Mouse (Mus musculus) ES-Bruce4 (cell line): ENCODE measurements around the gene Kcnk7. TPM values are rescaled to one million over a fixed set of nuclear protein-coding genes. Genes with fewer than 3 reads are reported as not detected.
A peak's percentile ranks its signal among the peaks of the same experiment; 100 is the strongest.

Experiments used
- H3K27ac ChIP-seq: 2 replicates; pipeline ENCODE4 v1.5.1; 2012; ENCODE audit warnings: low read length, inconsistent platforms; ENCODE audit not compliant: insufficient read depth
- H3K27me3 ChIP-seq: 2 replicates; pipeline ENCODE4 v1.6.1; 2012; ENCODE audit warnings: mild to moderate bottlenecking, low read length, inconsistent platforms; ENCODE audit not compliant: control insufficient read depth, poor library complexity, insufficient read depth, severe bottlenecking
- H3K36me3 ChIP-seq: 2 replicates; pipeline ENCODE4 v1.6.1; 2012; ENCODE audit warnings: inconsistent platforms, mild to moderate bottlenecking, low read length, moderate library complexity; ENCODE audit not compliant: control insufficient read depth, poor library complexity, insufficient read depth, severe bottlenecking
- H3K4me1 ChIP-seq: one replicate; pipeline ENCODE4 v1.8.1; 2011; ENCODE audit warnings: low read length; ENCODE audit not compliant: control insufficient read depth, insufficient read depth
- H3K4me3 ChIP-seq: 2 replicates; pipeline ENCODE4 v1.5.1; 2011; ENCODE audit warnings: low read depth, mild to moderate bottlenecking, low read length
- H3K9ac ChIP-seq: 2 replicates; pipeline ENCODE4 v1.6.1; 2012; ENCODE audit warnings: low read depth, mild to moderate bottlenecking, inconsistent platforms; ENCODE audit not compliant: poor library complexity, severe bottlenecking
- H3K9me3 ChIP-seq: replicated peaks from 2 replicates; pipeline ENCODE4 v1.6.1; 2012; ENCODE audit warnings: mild to moderate bottlenecking, low read length, inconsistent platforms; ENCODE audit not compliant: control insufficient read depth, poor library complexity, insufficient read depth, severe bottlenecking
- CTCF ChIP-seq: IDR thresholded peaks from one replicate; pipeline ENCODE4 v1.8.1; 2011; ENCODE audit warnings: low read depth, low read length
- EP300 ChIP-seq: IDR thresholded peaks from 2 replicates; pipeline ENCODE4 v1.6.1; 2011; ENCODE audit warnings: low read depth, low read length; ENCODE audit not compliant: insufficient read depth
- POLR2A ChIP-seq: IDR thresholded peaks from one replicate; pipeline ENCODE4 v1.8.1; 2011; ENCODE audit warnings: low read length; ENCODE audit not compliant: insufficient read depth
- polyA plus RNA-seq: library from polyadenylated mRNA; stranded (reverse); fragments of >200 nt; gene quantifications from 2 replicates; pipeline ENCODE4 v1.2.4, GENCODE M21; 2011; ENCODE audit warnings: low read depth; ENCODE audit not compliant: missing spikeins, insufficient read depth, insufficient read length

The Kcnk7 gene
- polyA plus RNA-seq, 1 experiment: not detected

GRCm38 (mm10) chr19:5715793-5716688, 11.9 kb downstream of the Kcnk7 start:
- Histone ChIP-seq H3K4me1 (no peaks in the 10 kb centered on the region), H3K27me3 (no peaks in the 10 kb centered on the region), H3K36me3 (no peaks in the 10 kb centered on the region), H3K9me3 (no peaks in the 10 kb centered on the region), H3K4me3 (peak overlapping the region; percentile 44), H3K9ac (peak overlapping the region; percentile 29), H3K27ac (no peak overlapping the region)
- TF ChIP-seq EP300 (no peak), CTCF (no peak), POLR2A (no peak)

- Histone ChIP-seq H3K9me3 (no peaks in the 10 kb centered on the region), H3K36me3 (no peaks in the 10 kb centered on the region), H3K27me3 (no peaks in the 10 kb centered on the region), H3K4me3 (no peak overlapping the region), H3K9ac (no peak overlapping the region), H3K27ac (no peak overlapping the region), H3K4me1 (no peaks in the 10 kb centered on the region)
- TF ChIP-seq CTCF (no peak), EP300 (no peak), POLR2A (no peak)
Measured at GRCm38 (mm10) chr19:5716955-5717354, 12.8 kb downstream of the Kcnk7 start.

- H3K9me3 ChIP-seq: no peaks in the 10 kb centered on the region
- no peak overlapping the region for H3K27ac ChIP-seq
- H3K4me3 ChIP-seq: no peak overlapping the region
- TF ChIP-seq EP300: no peak
- no peak for TF ChIP-seq CTCF
- no peak for TF ChIP-seq POLR2A
- no peaks in the 10 kb centered on the region for H3K27me3 ChIP-seq
- H3K4me1 ChIP-seq: no peaks in the 10 kb centered on the region
- H3K36me3 ChIP-seq: no peaks in the 10 kb centered on the region
- H3K9ac ChIP-seq: no peak overlapping the region
Measured at GRCm38 (mm10) chr19:5721233-5721632, 17.1 kb downstream of the Kcnk7 start.

- no peak overlapping the region for H3K27ac ChIP-seq
- no peaks in the 10 kb centered on the region for H3K9me3 ChIP-seq
- no peak for TF ChIP-seq EP300
- no peak for TF ChIP-seq CTCF
- TF ChIP-seq POLR2A: no peak
- H3K9ac ChIP-seq: no peak overlapping the region
- no peaks in the 10 kb centered on the region for H3K4me1 ChIP-seq
- no peaks in the 10 kb centered on the region for H3K27me3 ChIP-seq
- H3K36me3 ChIP-seq: no peaks in the 10 kb centered on the region
- no peak overlapping the region for H3K4me3 ChIP-seq
Measured at GRCm38 (mm10) chr19:5722848-5723425, 18.8 kb downstream of the Kcnk7 start.

GRCm38 (mm10) chr19:5723934-5724548, 19.9 kb downstream of the Kcnk7 start:
- no peak overlapping the region for H3K27ac ChIP-seq

GRCm38 (mm10) chr19:5724549-5724941, 20.4 kb downstream of the Kcnk7 start:
- Histone ChIP-seq H3K4me1 (no peaks in the 10 kb centered on the region), H3K4me3 (no peak overlapping the region), H3K27me3 (no peaks in the 10 kb centered on the region), H3K36me3 (no peaks in the 10 kb centered on the region), H3K9ac (no peak overlapping the region), H3K27ac (no peak overlapping the region), H3K9me3 (no peaks in the 10 kb centered on the region)
- TF ChIP-seq EP300 (no peak), CTCF (no peak), POLR2A (no peak)

More at GRCm38 (mm10) chr19:5723934-5724548, 19.9 kb downstream of the Kcnk7 start:
- Histone ChIP-seq H3K4me1 (no peaks in the 10 kb centered on the region), H3K4me3 (no peak overlapping the region), H3K9ac (no peak overlapping the region), H3K27me3 (no peaks in the 10 kb centered on the region), H3K36me3 (no peaks in the 10 kb centered on the region), H3K9me3 (no peaks in the 10 kb centered on the region)
- TF ChIP-seq CTCF: no peak
